Mouse (Mus musculus) T-helper 2 cell (primary cell): ENCODE measurements at regions not wholly inside any gene's neighbourhood (a gene's known extent, or its start where the extent isn't known, plus 50 kb on each side); places are given as distances from the start of the nearest gene placed in this dataset.

Experiments used
- in situ Hi-C: fragments of 300-600 bp; cut with MboI, MseI; formaldehyde crosslinking; loops from one replicate; pipeline ENCODE4 v1.15.1; 2025; ENCODE audit warnings: high pct_unique_total_duplicates

GRCm38 (mm10) chr9:41513701-41514100 lies 352.2 kb upstream of the Ubash3b start:
- in situ Hi-C loops: no loop called here

DNA sequence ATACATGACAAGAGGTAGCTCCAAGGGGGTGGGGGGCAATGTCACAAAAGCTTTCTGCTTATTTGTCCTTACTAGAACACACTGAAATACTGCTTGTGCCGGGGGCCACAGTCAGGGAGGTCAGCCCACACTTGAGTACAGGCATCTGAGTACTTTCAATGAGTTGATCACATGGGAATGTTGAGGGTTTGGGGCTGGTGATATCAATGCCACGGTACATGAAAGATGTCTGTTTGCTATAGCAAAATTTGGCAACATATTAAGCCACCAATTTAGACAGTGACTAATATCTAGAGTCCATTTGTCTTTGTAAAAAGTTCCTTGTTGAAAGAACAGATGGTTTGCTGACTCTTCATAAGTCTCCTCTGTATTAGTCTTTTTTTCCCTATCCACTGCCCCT lies 348.1 kb upstream of the Ubash3b start:
- in situ Hi-C loops: no loop called here

DNA sequence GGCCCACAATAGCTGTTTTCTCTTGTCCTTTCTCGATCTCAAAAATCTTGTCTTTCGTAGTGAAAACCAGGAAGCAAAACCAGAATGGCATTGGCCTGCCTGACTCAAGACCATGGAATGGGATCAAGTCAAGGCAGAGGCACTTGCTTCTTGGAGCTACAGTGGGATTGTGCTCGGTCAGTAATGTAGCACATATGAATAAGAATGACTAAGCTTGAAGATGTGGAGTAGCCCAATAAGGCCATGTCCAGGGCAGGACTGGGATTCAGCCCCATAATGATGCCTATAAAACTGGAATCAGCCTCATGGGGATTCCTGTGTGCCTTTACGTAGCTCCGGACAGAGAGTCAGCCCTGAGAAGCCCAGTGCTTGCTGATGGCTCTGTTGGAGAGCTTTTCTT lies 347.2 kb upstream of the Ubash3b start:
- in situ Hi-C loops: no loop called here

GRCm38 (mm10) chr9:41498326-41498725 lies 336.8 kb upstream of the Ubash3b start:
- in situ Hi-C loops: no loop called here

GRCm38 (mm10) chr9:41490112-41490511 lies 328.6 kb upstream of the Ubash3b start:
- in situ Hi-C loops: no loop called here

DNA sequence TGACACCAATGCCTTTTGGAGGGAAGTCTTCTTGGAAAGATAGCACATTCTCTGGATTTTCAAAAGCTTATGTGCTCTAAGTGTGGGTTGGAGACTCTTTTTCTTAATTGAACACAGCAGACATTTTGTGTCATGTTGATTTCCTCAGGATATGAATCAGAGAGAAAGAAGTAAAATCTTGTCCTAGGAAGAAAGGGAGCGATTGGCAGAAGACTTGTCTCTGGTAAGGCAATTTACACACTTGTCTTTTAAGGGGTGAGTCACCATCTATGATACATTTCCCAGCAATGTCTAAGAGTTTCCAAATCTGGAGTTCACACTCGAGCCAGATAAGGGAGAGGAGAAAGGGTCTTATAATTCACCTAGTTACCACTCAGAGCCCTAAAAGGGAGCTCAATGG lies 326.5 kb upstream of the Ubash3b start:
- in situ Hi-C loops: no loop called here

- in situ Hi-C loops: no loop called here
These were observed 321.7 kb upstream of the Ubash3b start for GRCm38 (mm10) chr9:41483218-41483617.

DNA sequence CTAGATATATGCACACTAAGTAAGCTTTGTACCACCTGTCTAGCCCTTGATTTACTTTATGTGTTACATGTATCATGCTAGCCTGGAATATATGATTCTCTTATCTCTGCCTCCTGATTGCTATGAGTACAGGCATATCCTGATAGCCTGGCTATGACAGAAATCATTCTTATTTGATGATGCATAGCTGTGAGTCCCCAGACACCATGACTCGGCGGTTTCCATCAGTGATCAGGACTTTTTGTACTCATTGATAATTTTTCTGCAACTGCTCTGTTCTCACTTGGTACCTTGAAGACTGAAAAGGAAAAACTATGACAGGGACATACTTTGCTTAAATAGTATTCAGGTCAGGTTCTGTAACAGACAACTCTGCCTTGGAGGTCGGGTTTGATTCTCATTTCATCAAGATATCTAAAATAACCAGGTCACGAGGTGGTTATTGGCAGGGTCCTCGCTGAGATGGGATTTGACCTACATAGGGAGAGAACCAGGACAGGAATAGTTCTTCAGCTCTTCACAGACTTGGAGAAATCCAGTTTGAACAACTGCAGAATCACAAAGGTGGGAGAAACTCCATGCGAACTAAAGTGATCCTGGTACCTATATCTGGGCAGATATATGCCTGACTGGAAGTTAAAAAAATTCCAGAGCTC lies 320.2 kb upstream of the Ubash3b start:
- in situ Hi-C loops: no loop called here

DNA sequence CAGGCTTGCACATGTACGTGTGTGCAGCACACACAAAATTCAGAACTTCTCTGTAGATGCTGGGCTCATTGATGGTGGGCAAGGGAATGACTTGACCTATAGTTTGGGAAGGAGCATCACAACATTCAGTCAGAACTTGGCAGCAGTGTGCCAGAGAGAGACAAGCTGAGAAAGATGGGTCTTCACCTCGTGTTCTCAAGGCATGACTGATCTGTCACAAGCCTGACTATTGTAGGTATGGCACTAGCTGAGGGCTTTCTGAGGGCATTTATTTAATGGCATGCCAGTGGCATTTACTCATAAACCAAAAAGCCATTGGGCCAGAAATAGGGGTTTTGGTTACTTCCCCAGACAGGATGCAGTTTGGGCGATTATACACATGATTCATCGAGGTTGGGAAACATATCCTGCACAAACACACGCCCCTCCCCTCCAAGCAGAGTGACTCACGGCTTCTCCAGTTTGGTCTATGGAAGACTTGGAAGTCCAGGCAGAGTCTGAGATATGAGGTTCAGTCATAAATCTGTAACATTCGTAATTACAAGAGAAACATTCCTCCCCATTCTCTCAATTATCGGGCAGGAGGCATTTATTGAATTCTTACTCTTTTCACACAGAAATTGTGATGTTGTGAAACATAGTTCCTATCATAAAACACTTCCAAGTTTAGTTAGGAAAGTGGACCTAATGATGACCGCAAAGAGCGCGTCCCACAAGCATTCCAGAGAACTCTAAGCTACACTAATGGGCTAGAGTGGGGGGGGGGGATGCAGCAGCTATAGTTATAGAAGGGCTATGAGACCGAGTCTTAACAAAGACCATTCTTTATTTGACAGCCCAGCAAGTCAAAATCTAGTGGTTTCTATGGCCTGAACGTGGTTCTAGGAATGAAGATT lies 318.6 kb upstream of the Ubash3b start:
- in situ Hi-C loops: no loop called here

DNA sequence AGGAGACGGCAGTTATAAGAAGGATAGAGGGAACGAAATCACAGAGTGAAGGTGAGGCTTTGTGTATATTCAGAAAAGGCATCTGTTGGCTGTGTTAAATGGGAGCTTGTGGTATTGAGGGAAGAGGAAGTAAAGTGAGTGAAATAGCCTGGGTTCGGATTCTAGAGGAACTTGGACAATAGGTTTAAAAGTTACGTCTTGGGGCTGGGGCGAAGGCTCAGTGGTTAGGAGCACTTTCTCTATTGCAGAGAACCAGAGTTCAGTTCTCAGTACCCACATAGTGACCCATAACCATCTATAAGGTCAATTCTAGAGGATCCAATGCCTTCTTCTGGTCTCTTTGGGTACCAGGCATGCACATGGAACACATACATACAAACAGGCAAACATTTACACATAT lies 317.6 kb upstream of the Ubash3b start:
- in situ Hi-C loops: no loop called here

DNA sequence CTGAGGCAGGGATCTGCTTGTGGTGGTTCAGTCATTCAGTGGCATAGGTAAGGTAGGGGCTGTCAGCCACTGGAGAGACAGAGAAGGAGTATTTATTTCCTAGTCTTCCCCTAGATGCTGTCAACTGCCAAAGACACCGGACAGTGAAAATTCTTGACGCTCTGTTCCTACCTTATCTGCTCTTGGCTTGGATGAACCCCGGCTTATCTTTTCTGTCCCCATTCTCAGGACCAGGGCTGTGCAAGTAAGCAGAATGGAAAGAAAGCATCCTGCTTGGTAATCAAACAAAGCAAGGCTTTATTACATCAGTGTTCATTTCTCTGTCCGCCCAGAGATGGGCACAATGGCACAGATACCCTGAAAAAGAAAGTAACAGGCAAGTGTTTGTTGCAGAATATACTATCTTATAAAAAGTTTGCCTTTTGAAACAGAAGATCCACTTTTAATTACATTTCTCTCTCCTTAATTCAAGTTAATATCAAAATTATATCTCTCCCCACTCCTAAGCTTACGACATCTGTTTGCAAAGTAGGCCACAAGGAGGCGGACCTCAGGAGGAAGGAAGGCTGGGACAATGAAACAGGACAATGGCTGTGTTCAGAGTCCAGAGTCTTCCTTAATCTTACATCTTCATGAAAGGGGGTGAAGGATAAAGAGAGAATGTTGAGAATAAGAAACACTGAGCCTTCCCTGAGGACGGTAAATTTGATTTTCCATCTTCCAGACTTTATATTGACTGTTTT lies 316.8 kb upstream of the Ubash3b start:
- in situ Hi-C loops: no loop called here

DNA sequence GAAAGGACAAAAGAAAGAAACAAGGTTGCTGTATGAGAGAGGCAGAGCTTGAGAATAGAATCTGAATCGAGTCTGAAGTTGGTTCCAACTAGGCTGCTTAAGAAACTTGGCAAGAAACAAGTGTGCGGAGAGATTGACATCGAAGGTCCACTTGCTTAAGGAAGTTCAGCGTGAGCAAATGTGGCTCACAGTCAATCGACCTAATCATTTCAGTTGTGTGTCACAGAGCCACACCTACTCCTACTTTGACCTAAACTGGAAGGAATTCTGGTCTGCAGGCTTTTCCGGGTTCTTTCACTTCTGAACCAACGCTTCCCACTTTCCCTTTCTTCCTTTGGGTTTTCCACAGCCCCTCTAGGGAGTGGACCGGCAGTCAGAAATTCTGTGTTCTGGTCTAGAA lies 313.8 kb upstream of the Ubash3b start:
- in situ Hi-C loops: no loop called here

GRCm38 (mm10) chr9:41474945-41475297 lies 313.4 kb upstream of the Ubash3b start:
- in situ Hi-C loops: no loop called here

- in situ Hi-C loops: no loop called here
These were observed 312.9 kb upstream of the Ubash3b start for GRCm38 (mm10) chr9:41474244-41474944.

- in situ Hi-C loops: no loop called here
These were observed 312.0 kb upstream of the Ubash3b start for GRCm38 (mm10) chr9:41473506-41473905.

- in situ Hi-C loops: no loop called here
These were observed 309.8 kb upstream of the Ubash3b start for GRCm38 (mm10) chr9:41471345-41471744.

- in situ Hi-C loops: no loop called here
These were observed 308.5 kb upstream of the Ubash3b start for GRCm38 (mm10) chr9:41470010-41470409.

DNA sequence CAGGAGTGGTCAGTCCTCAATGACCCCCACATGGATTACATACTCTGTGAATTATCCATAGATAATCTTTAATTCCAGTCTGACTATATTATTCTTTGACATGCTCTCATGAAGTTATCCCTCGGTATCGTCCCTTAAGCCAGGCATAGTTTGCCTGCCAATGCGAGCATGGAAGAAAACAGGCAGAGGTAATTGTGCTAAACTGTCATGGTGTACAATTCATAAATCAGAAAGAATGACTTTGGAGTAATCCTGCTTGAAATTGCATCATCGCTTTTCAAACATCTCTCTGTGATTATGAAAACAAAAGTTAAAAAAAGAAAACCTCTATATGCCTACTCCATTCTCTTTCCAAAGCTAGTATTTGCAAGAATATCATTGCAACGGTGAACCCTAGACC lies 307.9 kb upstream of the Ubash3b start:
- in situ Hi-C loops: loop anchor here (10.0 kb wide), 1 partner anchor 425 kb away; no protein-coding TSS in a partner anchor

- in situ Hi-C loops: loop anchor here (5.0 to 10.0 kb wide), 2 partner anchors 237 to 419 kb away; no protein-coding TSS in a partner anchor
These were observed 302.7 kb upstream of the Ubash3b start for GRCm38 (mm10) chr9:41464057-41464685.

DNA sequence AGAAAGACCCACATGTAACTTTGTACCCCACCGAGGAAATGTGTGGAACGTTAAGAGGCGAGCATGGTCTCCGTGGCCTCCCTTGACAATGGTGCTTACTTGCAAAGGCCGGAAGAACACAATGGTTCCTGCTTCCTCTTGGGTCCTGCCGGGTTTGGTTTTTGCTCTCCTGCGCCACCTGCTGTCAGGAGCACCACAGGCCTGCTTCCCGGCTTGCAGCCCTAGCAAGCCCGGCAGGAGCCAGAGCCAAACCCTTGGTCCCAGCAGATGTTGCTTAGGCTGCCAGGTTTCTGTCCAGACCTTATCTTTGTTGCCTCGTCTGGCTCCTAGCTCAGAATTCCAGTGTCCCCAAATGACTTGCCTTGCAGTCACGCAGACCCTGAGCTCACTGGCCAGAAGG lies 300.2 kb upstream of the Ubash3b start:
- in situ Hi-C loops: loop anchor here (5.0 to 10.0 kb wide), 2 partner anchors 234 to 417 kb away; no protein-coding TSS in a partner anchor

GRCm38 (mm10) chr9:41460709-41461108 lies 299.2 kb upstream of the Ubash3b start:
- in situ Hi-C loops: loop anchor here (5.0 to 10.0 kb wide), 2 partner anchors 233 to 416 kb away; no protein-coding TSS in a partner anchor
